Mouse (Mus musculus): ENCODE measurements around the gene Mbd3. TPM values are rescaled to one million over a fixed set of nuclear protein-coding genes. Genes with fewer than 3 reads are reported as not detected.
A peak's percentile ranks its signal among the peaks of the same experiment; 100 is the strongest.

Gene Mbd3
- total and polyA plus RNA-seq, 2 experiments = 21.1 to 73.5 TPM

DNA sequence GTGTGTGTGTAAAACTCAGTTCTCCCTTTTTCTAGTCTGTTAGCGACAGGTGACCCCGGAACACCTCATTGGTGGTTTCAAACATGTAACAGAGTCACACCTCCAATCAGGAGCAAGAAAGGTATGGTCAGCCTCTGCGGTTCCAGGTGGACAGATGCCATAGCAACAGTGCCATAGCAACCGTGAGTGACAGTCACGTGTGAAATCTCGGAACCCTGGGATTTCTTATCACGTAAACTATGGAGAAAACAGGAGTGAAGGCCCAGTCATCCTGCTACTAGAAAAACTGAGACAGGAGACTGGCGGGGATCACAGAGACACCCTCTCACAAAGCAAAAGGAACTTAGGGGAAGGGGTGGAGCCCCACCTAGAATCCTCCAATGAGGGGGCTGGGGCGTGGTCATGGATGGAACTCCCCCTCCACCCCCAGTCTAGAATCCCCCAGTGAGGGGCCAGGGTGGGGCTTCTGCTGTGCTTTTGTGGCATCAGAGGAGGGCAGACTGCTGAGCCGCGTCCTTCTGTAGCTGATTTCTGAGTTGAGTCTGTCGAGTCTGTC lies 27.9 kb downstream of the Mbd3 start:
- Histone ChIP-seq H3K9ac (ENCODE audit: low read depth, low read length) (no peak overlapping the region), H3K4me1 (ENCODE audit: control insufficient read depth, insufficient read depth, low read length) (peaks cover 3% of the 10 kb centered on the region; the same call in 1 of the 2 replicates), H3K36me3 (ENCODE audit: control insufficient read depth, insufficient read depth, low read length) (no peaks in the 10 kb centered on the region), H3K79me2 (ENCODE audit: control insufficient read depth, insufficient read depth, low read length) (no peaks in the 10 kb centered on the region), H3K27me3 (ENCODE audit: control insufficient read depth, insufficient read depth, low read length) (no peaks in the 10 kb centered on the region), H3K4me3 (ENCODE audit: insufficient read depth, low read depth, low read length) (no peak overlapping the region), H3K27ac (replicated peaks; ENCODE audit: insufficient read depth, low read depth, low read length) (no peak overlapping the region)
- DNase-seq (ENCODE audit: extremely low read depth, low read depth, low spot score) = peak; percentile 54
- WGBS = 23% methylated on average over 12 of the region's 12 CpGs
- no peak for TF ChIP-seq CTCF (IDR thresholded peaks at IDR 0.05; ENCODE audit: low read depth, low read length)

DNA sequence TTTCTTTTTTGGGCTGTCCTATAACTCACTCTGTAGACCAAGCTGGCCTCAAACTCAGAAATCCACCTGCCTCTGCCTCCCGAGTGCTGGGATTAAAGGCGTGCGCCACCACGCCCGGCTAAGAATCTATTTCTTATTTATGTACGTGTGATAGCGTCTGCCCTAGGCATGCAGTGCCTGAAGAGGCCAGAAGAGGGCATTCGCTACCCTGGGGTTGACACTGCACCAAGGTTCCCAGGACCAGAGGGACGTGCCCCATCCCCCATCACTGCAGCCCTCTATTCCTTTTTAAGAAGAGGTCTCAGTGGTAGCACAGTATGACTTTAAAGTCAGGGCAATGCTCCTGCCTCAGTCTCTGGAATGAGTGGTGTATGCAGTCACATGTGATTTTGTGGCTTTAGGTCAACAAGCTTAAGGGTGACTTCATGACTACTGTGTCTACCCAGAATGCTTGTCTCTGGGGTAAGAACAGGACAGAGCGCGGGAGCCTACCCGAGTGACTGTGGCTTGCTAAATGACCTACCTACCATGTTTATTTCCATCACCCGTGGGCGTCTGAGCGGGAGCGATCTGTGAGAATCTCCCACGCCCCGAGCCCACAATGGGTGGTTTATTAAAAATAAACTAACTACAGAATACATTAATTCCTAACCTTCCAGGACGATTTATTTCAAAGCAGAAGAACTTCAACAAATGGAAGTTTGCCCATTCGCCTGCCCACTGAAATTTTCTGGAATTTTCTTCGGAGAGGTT lies 29.2 kb downstream of the Mbd3 start:
- H3K27me3 ChIP-seq (ENCODE audit: control insufficient read depth, insufficient read depth, low read length) = no peaks in the 10 kb centered on the region
- H3K4me3 ChIP-seq (ENCODE audit: insufficient read depth, low read depth, low read length) = no peak overlapping the region
- no peak for DNase-seq (ENCODE audit: extremely low read depth, low read depth, low spot score)
- no peak for TF ChIP-seq POLR2A (IDR thresholded peaks at IDR 0.05; ENCODE audit: extremely low read depth, insufficient read depth, low read length)
- peak; percentile 70 for TF ChIP-seq CTCF (IDR thresholded peaks at IDR 0.05; ENCODE audit: low read depth, low read length)
- WGBS = 74% methylated on average over 21 of the region's 21 CpGs
- H3K36me3 ChIP-seq (ENCODE audit: control insufficient read depth, insufficient read depth, low read length) = no peaks in the 10 kb centered on the region
- peaks cover 3% of the 10 kb centered on the region; the same call in 1 of the 2 replicates for H3K4me1 ChIP-seq (ENCODE audit: control insufficient read depth, insufficient read depth, low read length)
- H3K79me2 ChIP-seq (ENCODE audit: control insufficient read depth, insufficient read depth, low read length) = no peaks in the 10 kb centered on the region
- H3K27ac ChIP-seq (replicated peaks; ENCODE audit: insufficient read depth, low read depth, low read length) = no peak overlapping the region
- H3K9ac ChIP-seq (ENCODE audit: low read depth, low read length) = no peak overlapping the region

DNA sequence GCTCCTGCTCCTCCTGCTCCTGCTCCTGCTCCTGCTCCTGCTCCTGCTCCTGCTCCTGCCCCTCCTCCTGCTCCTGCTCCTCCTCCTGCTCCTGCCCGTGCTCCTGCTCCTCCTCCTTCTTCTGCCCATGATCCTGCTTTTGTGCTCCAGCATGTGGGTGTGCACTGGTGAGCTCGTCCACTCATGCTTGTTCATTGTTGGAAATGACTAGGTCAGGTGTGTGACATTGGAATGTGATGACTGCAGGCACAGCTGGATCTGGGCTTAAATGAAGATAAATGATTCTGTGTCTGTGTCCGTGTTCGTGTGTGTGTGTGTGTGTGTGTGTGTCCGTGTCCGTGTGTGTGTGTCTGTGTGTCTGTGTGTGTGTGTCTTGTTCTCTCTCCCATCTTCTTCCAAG lies 31.0 kb downstream of the Mbd3 start:
- no peak for TF ChIP-seq POLR2A (IDR thresholded peaks at IDR 0.05; ENCODE audit: extremely low read depth, insufficient read depth, low read length)
- no peak for TF ChIP-seq CTCF (IDR thresholded peaks at IDR 0.05; ENCODE audit: low read depth, low read length)
- WGBS = 93% methylated on average over 6 of the region's 6 CpGs
- no peak for DNase-seq (ENCODE audit: extremely low read depth, low read depth, low spot score)

DNA sequence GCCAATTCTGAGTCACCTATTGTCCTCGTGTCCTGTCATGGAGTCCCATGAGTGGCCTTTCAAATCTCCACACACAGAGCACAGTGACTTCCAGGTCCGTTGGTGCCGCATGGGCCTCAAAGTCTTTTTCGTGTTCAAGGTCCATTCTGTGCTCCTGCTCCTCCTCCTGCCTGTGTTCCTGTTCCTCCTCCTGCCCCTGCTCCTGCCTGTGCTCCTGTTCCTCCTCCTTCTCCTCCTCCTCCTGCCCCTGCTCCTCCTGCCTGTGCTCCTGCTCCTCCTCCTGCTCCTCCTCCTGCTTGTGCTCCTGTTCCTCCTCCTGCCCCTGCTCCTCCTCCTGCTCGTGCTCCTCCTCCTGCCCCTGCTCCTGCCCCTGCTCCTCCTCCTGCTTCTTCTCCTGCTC lies 31.4 kb downstream of the Mbd3 start:
- H3K36me3 ChIP-seq (ENCODE audit: control insufficient read depth, insufficient read depth, low read length) = no peaks in the 10 kb centered on the region
- no peaks in the 10 kb centered on the region for H3K79me2 ChIP-seq (ENCODE audit: control insufficient read depth, insufficient read depth, low read length)
- peak overlapping the region; percentile 47; the same call in 1 of the 2 replicates for H3K27ac ChIP-seq (replicated peaks; ENCODE audit: insufficient read depth, low read depth, low read length)
- TF ChIP-seq CTCF (IDR thresholded peaks at IDR 0.05; ENCODE audit: low read depth, low read length) (no peak), POLR2A (IDR thresholded peaks at IDR 0.05; ENCODE audit: extremely low read depth, insufficient read depth, low read length) (peak; percentile 44; the same call in 1 of the 2 replicates)
- H3K27me3 ChIP-seq (ENCODE audit: control insufficient read depth, insufficient read depth, low read length) = no peaks in the 10 kb centered on the region
- peak overlapping the region; percentile 44 for H3K4me3 ChIP-seq (ENCODE audit: insufficient read depth, low read depth, low read length)
- peak overlapping the region; percentile 69 for H3K9ac ChIP-seq (ENCODE audit: low read depth, low read length)
- H3K4me1 ChIP-seq (ENCODE audit: control insufficient read depth, insufficient read depth, low read length) = peaks cover 3% of the 10 kb centered on the region; the same call in 1 of the 2 replicates
- WGBS = 21% methylated on average over 5 of the region's 5 CpGs
- DNase-seq (ENCODE audit: extremely low read depth, low read depth, low spot score) = peak; percentile 96

More for the DNA sequence above, 31.0 kb downstream of the Mbd3 start:
- Histone ChIP-seq H3K36me3 (ENCODE audit: control insufficient read depth, insufficient read depth, low read length) (no peaks in the 10 kb centered on the region), H3K27me3 (ENCODE audit: control insufficient read depth, insufficient read depth, low read length) (no peaks in the 10 kb centered on the region), H3K79me2 (ENCODE audit: control insufficient read depth, insufficient read depth, low read length) (no peaks in the 10 kb centered on the region), H3K4me1 (ENCODE audit: control insufficient read depth, insufficient read depth, low read length) (peaks cover 3% of the 10 kb centered on the region; the same call in 1 of the 2 replicates), H3K27ac (replicated peaks; ENCODE audit: insufficient read depth, low read depth, low read length) (no peak overlapping the region), H3K9ac (ENCODE audit: low read depth, low read length) (no peak overlapping the region), H3K4me3 (ENCODE audit: insufficient read depth, low read depth, low read length) (no peak overlapping the region)

DNA sequence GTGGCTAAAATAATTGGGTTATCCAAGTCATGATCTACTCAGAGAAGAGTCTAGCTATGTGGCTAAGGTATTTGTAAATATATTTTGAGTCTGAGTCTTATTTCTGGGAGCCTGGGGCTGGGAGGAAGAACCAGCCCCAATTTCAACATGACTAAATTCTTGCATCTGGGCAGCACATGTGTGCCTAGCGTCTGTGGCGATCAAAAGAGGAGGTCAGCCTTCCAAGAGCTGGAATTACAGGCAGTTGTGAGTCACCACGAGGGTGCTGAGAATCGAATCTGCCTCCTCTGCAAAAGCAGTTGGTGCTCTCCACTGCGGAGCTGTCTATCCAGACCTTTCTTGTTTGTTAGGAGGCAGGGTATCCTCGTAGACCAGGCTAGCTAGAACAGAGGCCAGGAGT lies 33.6 kb downstream of the Mbd3 start:
- no peak overlapping the region for H3K4me3 ChIP-seq (ENCODE audit: insufficient read depth, low read depth, low read length)
- no peaks in the 10 kb centered on the region for H3K79me2 ChIP-seq (ENCODE audit: control insufficient read depth, insufficient read depth, low read length)
- H3K27me3 ChIP-seq (ENCODE audit: control insufficient read depth, insufficient read depth, low read length) = no peaks in the 10 kb centered on the region
- peaks cover 3% of the 10 kb centered on the region; the same call in 1 of the 2 replicates for H3K4me1 ChIP-seq (ENCODE audit: control insufficient read depth, insufficient read depth, low read length)
- H3K36me3 ChIP-seq (ENCODE audit: control insufficient read depth, insufficient read depth, low read length) = no peaks in the 10 kb centered on the region
- H3K27ac ChIP-seq (replicated peaks; ENCODE audit: insufficient read depth, low read depth, low read length) = no peak overlapping the region
- no peak overlapping the region for H3K9ac ChIP-seq (ENCODE audit: low read depth, low read length)
- 62% methylated on average over 6 of the region's 6 CpGs for WGBS
- DNase-seq (ENCODE audit: extremely low read depth, low read depth, low spot score) = no peak
- TF ChIP-seq POLR2A (IDR thresholded peaks at IDR 0.05; ENCODE audit: extremely low read depth, insufficient read depth, low read length) (no peak), CTCF (IDR thresholded peaks at IDR 0.05; ENCODE audit: low read depth, low read length) (no peak)

DNA sequence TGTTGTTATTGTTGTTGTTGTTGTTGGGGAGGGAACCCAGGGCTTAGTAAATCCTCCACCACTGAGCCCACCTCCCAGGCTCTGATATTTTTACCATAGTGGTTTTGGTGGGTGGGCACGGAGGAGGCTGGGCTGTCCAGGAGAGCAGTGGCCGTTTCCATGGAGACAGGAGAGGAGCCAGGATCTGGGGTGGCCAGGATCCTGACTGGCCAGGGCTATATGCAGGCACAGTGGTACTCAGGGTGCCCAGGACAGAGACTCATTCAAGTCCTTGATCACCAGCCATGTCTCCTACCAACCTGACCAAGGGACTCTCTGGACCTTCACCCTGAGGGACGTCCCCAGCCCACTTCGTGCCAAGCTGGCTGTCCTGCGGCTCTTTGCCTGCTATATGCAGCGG lies 35.6 kb downstream of the Mbd3 start:
- H3K27ac ChIP-seq (replicated peaks; ENCODE audit: insufficient read depth, low read depth, low read length) = no peak overlapping the region
- TF ChIP-seq POLR2A (IDR thresholded peaks at IDR 0.05; ENCODE audit: extremely low read depth, insufficient read depth, low read length) (no peak), CTCF (IDR thresholded peaks at IDR 0.05; ENCODE audit: low read depth, low read length) (no peak)
- H3K9ac ChIP-seq (ENCODE audit: low read depth, low read length) = no peak overlapping the region
- no peaks in the 10 kb centered on the region for H3K36me3 ChIP-seq (ENCODE audit: control insufficient read depth, insufficient read depth, low read length)
- H3K79me2 ChIP-seq (ENCODE audit: control insufficient read depth, insufficient read depth, low read length) = no peaks in the 10 kb centered on the region
- 41% methylated on average over 6 of the region's 6 CpGs for WGBS
- no peak overlapping the region for H3K4me3 ChIP-seq (ENCODE audit: insufficient read depth, low read depth, low read length)
- H3K27me3 ChIP-seq (ENCODE audit: control insufficient read depth, insufficient read depth, low read length) = no peaks in the 10 kb centered on the region
- DNase-seq (ENCODE audit: extremely low read depth, low read depth, low spot score) = no peak
- H3K4me1 ChIP-seq (ENCODE audit: control insufficient read depth, insufficient read depth, low read length) = peaks cover 3% of the 10 kb centered on the region; the same call in 1 of the 2 replicates

All from liver, adult 2 months (tissue).